Mouse (Mus musculus): ENCODE measurements around the gene Vmn2r32.
"Not testable (repeated sequence)": the region's sequence is repeated elsewhere in the genome, so short reads cannot be mapped to it uniquely, and the experiment has no call there.

Gene Vmn2r32

GRCm38 (mm10) chr7:7479918-7480317 is at the start of gene Vmn2r32:
Gene Vmn2r32 (minus strand): TSS chr7:7480018.
- DNase-seq (ENCODE audit: low spot score in 2 of 2), result not testable (repeated sequence)
